Mouse (Mus musculus) B cell, adult 62 days (primary cell): ENCODE data around the gene Zfp84. TPM values are rescaled to one million over a fixed set of nuclear protein-coding genes. Genes with fewer than 3 reads are reported as not detected.

Experiments used
- total RNA-seq: library from RNA; stranded (reverse); gene quantifications from 4 replicates; pipeline ENCODE4 v1.2.4, GENCODE M21; 2023

Zfp84 gene
- total RNA-seq: 16.7 to 19.0 TPM (median 18.4 TPM) in 4 replicates

GRCm38 (mm10) chr7:29768090-29768900 lies at the start of gene Zfp84:
Gene Zfp84, plus strand, starts transcription at chr7:29768552.

DNA sequence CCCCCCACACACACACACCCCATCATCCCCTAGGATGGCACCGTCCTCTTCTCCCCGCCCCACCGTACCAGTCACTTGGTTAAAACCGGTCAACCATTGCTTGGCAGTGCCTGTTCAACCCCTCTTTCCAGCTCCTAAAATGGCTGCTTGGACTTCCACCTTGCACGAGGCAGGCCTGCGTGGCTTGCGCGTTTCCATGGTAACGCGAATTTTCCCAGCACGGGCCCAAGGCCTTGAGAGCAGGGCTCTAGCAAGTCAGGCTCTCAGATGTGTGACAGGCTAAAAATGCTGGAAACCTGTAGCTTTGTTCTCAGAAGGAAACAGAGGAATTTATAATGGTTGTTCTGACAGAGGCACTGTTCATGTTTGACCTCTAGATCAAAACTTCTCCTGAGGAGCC lies 41.5 kb upstream of the Zfp84 start, which contains the start of gene Catsperg2:
TSS of gene Catsperg2 (minus strand) at position 173 of the 400 bp plus-strand sequence.

DNA sequence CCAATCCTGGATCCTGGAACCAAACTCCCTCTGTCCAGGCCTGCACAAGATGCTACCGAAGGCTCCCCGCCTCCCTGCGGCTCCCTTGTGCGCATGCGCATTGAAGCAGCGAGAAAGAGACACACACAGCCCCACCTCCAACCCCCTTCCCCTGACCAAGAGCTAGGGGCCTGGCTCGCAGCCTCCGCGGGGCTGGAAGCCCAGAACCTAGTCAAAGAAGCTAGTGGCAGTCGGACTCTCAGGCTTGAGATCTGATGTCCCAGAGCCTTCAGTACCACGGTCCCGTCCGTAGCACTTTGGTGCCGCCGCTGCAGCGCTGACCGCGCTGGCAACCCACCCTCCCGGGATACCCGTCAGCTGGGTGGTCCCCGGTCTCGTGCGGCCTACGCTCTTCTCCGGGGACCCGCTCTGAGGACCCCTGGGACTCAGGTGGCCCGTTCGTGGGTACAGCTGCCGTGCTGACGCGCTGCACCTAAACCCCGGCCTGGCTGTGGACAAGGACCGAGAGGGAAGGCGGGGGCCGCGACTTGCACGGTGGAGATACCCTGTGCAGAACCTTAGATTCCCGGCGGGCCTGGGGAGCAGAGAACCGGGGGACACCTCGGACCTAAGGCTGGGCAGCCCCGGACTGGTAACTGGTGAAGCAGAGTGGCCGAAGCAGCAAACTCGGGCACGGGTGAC lies 15.7 kb downstream of the Zfp84 start, which contains the start of gene Zfp30:
TSS of gene Zfp30 (plus strand) at position 128 of the 681 bp plus-strand sequence.

DNA sequence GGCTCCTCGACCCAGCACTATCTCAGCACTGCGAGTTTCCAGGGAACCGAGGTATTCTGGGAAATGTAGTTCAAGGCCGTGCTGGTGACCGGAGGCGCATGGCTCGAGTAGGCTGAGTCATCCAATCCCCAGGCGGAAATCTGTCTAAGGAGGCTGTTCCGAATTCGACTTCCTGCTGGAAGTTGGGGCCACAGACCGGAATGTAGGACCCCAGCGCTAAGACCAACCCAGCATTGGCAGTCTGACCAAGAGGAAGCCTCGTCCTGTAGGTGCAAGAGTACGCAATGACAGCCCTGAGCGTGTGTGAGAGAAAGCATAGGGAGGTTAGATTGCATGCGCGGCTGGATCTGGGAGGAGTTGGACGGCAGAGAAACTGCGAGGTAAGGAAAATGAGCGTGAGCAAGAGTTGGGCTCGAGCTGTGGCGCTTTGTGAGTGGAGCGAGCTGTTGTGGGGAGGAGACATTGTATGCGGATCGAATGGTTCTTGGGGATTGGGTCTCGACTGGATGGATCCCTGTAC lies 47.6 kb downstream of the Zfp84 start, which contains the start of gene Zfp790:
TSS of gene Zfp790 (plus strand) at position 205 of the 520 bp plus-strand sequence.

Other genes with a start within 250 kb of the Zfp84 start
- 45.1 to 52.9 TPM (median 48.8 TPM) in 4 replicates for gene Sipa1l3, start 249.9 kb upstream of the Zfp84 start, total RNA-seq
- gene Catsperg2, start 41.5 kb upstream of the Zfp84 start, total RNA-seq: 0.39 TPM in 1 of 4 replicates, not detected in the others
- 0.49 to 0.76 TPM (median 0.56 TPM) in 4 replicates for gene Zfp30, start 15.4 kb downstream of the Zfp84 start, total RNA-seq
- 9.1 to 11.9 TPM (median 10.4 TPM) in 4 replicates for gene Zfp790, start 47.6 kb downstream of the Zfp84 start, total RNA-seq
- gene Zfp940, start 85.1 kb downstream of the Zfp84 start, total RNA-seq: 3.8 to 4.8 TPM (median 4.7 TPM) in 4 replicates
- gene Zfp420, start 91.4 kb downstream of the Zfp84 start, total RNA-seq: 11.6 to 16.9 TPM (median 15.0 TPM) in 4 replicates
- gene Zfp27, start 138.0 kb downstream of the Zfp84 start, total RNA-seq: 7.7 to 11.1 TPM (median 10.1 TPM) in 4 replicates
- 2.9 to 5.3 TPM (median 4.5 TPM) in 4 replicates for gene Zfp383, start 139.7 kb downstream of the Zfp84 start, total RNA-seq
- 8.1 to 11.9 TPM (median 10.2 TPM) in 4 replicates for gene Zfp74, start 185.5 kb downstream of the Zfp84 start, total RNA-seq
- gene Zfp568, start 215.4 kb downstream of the Zfp84 start, total RNA-seq: 21.7 to 29.4 TPM (median 24.5 TPM) in 4 replicates